ENCODE assay signal across 8 mouse cellular contexts in genomic region chr2:32776192-32776591, GRCm38 (mm10). TPM values are rescaled to one million over a fixed set of nuclear protein-coding genes. Genes with fewer than 3 reads are reported as not detected.
DNase-seq lines count a peak whose midpoint lies in the region; ATAC-seq and TF ChIP-seq lines count a peak whose summit lies in the region.

No protein-coding gene starts in this region.

- no peak for TF ChIP-seq CTCF in CH12.LX (conservative IDR thresholded peaks at IDR 0.05 in 1 of 2, IDR thresholded peaks at IDR 0.05 in 1 of 2; ENCODE audit: low read depth in 2 of 2, low read length in 2 of 2)

- H3K36me3 ChIP-seq in heart, embryonic 10.5 days: no peaks in the 10 kb centered on the region
- H3K36me3 ChIP-seq in CH12.LX (replicated peaks in 1 of 2; ENCODE audit: control insufficient read depth in 1 of 2, insufficient read depth in 1 of 2, low read length in 1 of 2): peaks cover 0 to 23% of the 10 kb centered on the region in 2 experiments
- no peaks in the 10 kb centered on the region for H3K36me3 ChIP-seq in forebrain, embryonic 13.5 days (ENCODE audit: poor library complexity, severe bottlenecking)
- H3K36me3 ChIP-seq in liver, embryonic 15.5 days (replicated peaks): no peaks in the 10 kb centered on the region

- 0 out of 2 replicates have a peak overlapping the region, but pooled peaks have one; percentile 87 for H3K27ac ChIP-seq in heart, embryonic 10.5 days
- no peak overlapping the region for H3K27ac ChIP-seq in CH12.LX (ENCODE audit: insufficient read depth, low read depth)
- no peak overlapping the region for H3K27ac ChIP-seq in forebrain, embryonic 13.5 days
- no peak overlapping the region for H3K27ac ChIP-seq in liver, embryonic 15.5 days (replicated peaks)

- H3K27me3 ChIP-seq in heart, embryonic 10.5 days (ENCODE audit: insufficient read depth, poor library complexity, severe bottlenecking): peaks cover 23% of the 10 kb centered on the region
- H3K27me3 ChIP-seq in CH12.LX (replicated peaks): peaks cover 10% of the 10 kb centered on the region
- H3K27me3 ChIP-seq in forebrain, embryonic 13.5 days: peaks cover 3% of the 10 kb centered on the region; the same call in 1 of the 2 replicates
- H3K27me3 ChIP-seq in liver, embryonic 15.5 days: peaks cover 4% of the 10 kb centered on the region; the same call in 1 of the 2 replicates

- dilution Hi-C loops in CH12.LX (cut with MboI; ENCODE audit: extremely low pct_ligation_motif_present, extremely low pct_unique_long_range_greater_than_20kb, low sequenced_read_pairs): no loop called here

- H3K9me3 ChIP-seq in heart, embryonic 10.5 days: no peaks in the 10 kb centered on the region
- H3K9me3 ChIP-seq in CH12.LX (replicated peaks; ENCODE audit: low read length): no peaks in the 10 kb centered on the region
- H3K9me3 ChIP-seq in forebrain, embryonic 13.5 days (replicated peaks): no peaks in the 10 kb centered on the region
- no peaks in the 10 kb centered on the region for H3K9me3 ChIP-seq in liver, embryonic 15.5 days (replicated peaks)

- in situ Hi-C loops in CH12.LX (cut with MboI; ENCODE audit: low pct_ligation_motif_present, low pct_unique_long_range_greater_than_20kb, low sequenced_read_pairs): loop anchor here (5.0 to 10.0 kb wide), 2 partner anchors 76 to 159 kb away; no protein-coding TSS in a partner anchor

- H3K4me2 ChIP-seq in CH12.LX (ENCODE audit: insufficient read depth, low read depth, poor library complexity, severe bottlenecking): peak overlapping the region; percentile 44
- peak overlapping the region; percentile 64 for H3K4me2 ChIP-seq in forebrain, embryonic 13.5 days
- peak overlapping the region; percentile 92 for H3K4me2 ChIP-seq in liver, embryonic 15.5 days

- peak overlapping the region; percentile 74 for H3K4me3 ChIP-seq in heart, embryonic 10.5 days
- H3K4me3 ChIP-seq in CH12.LX (replicated peaks in 1 of 3; ENCODE audit: low read depth in 2 of 3, low read length in 2 of 3, poor library complexity in 1 of 3): peak overlapping the region in 2 of 3 experiments; percentile 60 to 71
- peak overlapping the region; percentile 55 for H3K4me3 ChIP-seq in forebrain, embryonic 13.5 days
- H3K4me3 ChIP-seq in liver, embryonic 15.5 days (replicated peaks): peak overlapping the region; percentile 73

- no peak for TF ChIP-seq POLR2A in CH12.LX (IDR thresholded peaks at IDR 0.05; ENCODE audit: low read depth, low read length)

- H3K79me2 ChIP-seq in CH12.LX (replicated peaks; ENCODE audit: control insufficient read depth, extremely low read depth, insufficient read depth, poor library complexity, severe bottlenecking): no peaks in the 10 kb centered on the region

- TF ChIP-seq EP300 in CH12.LX (IDR thresholded peaks at IDR 0.05; ENCODE audit: low read length): no peak

- no peak for ATAC-seq in forebrain, embryonic 13.5 days
- ATAC-seq in liver, embryonic 15.5 days (ENCODE audit: insufficient read depth): no peak

- TF ChIP-seq RAD21 in CH12.LX (IDR thresholded peaks at IDR 0.05; ENCODE audit: low read depth, low read length): no peak

- no peak for DNase-seq in heart, embryonic 10.5 days (ENCODE audit: low spot score)
- DNase-seq in heart, adult 9 months (ENCODE audit: low spot score in 2 of 2): no peak
- DNase-seq in CH12.LX (ENCODE audit: extremely low read depth): no peak
- no peak for DNase-seq in urinary bladder, postnatal 25 days (ENCODE audit: low spot score)
- DNase-seq in frontal cortex, adult 2 months (ENCODE audit: extremely low spot score in 1 of 2, low spot score in 1 of 2): no peak
- no peak for DNase-seq in gastrocnemius, postnatal 4 days (ENCODE audit: low spot score in 2 of 2)

- H3K9ac ChIP-seq in CH12.LX (ENCODE audit: insufficient read depth, low read depth): peak overlapping the region; percentile 22; the same call in 1 of the 2 replicates
- peak overlapping the region; percentile 49 for H3K9ac ChIP-seq in forebrain, embryonic 13.5 days
- 0 out of 2 replicates have a peak overlapping the region, but pooled peaks have one; percentile 48 for H3K9ac ChIP-seq in liver, embryonic 15.5 days

- peaks cover 36% of the 10 kb centered on the region for H3K4me1 ChIP-seq in heart, embryonic 10.5 days
- H3K4me1 ChIP-seq in CH12.LX (ENCODE audit: control insufficient read depth in 1 of 2, insufficient read depth in 2 of 2): peaks cover 18 to 27% of the 10 kb centered on the region in 2 experiments
- peaks cover 14% of the 10 kb centered on the region for H3K4me1 ChIP-seq in forebrain, embryonic 13.5 days
- peaks cover 27% of the 10 kb centered on the region for H3K4me1 ChIP-seq in liver, embryonic 15.5 days (replicated peaks)

- WGBS in heart, embryonic 10.5 days: 25% methylated on average over 22 of the region's 22 CpGs
- WGBS in forebrain, embryonic 13.5 days: 24% methylated on average over 22 of the region's 22 CpGs
- WGBS in liver, embryonic 15.5 days (ENCODE audit: insufficient replicate concordance): 33% methylated on average over 22 of the region's 22 CpGs

TF ChIP-seq in CH12.LX, 34 proteins besides CTCF, POLR2A, EP300 and RAD21 (continues in another document):
- no peak for TF ChIP-seq KAT2A (IDR thresholded peaks at IDR 0.05; ENCODE audit: insufficient replicate concordance, low read length)
- no peak for TF ChIP-seq E2F4 (IDR thresholded peaks at IDR 0.05; ENCODE audit: insufficient replicate concordance, low read depth, low read length)
- TF ChIP-seq POLR2AphosphoS2 (IDR thresholded peaks at IDR 0.05; ENCODE audit: low read depth, low read length): no peak
- no peak for TF ChIP-seq JUND (conservative IDR thresholded peaks at IDR 0.05; ENCODE audit: low read depth, low read length)
- no peak for TF ChIP-seq MYC (IDR thresholded peaks at IDR 0.05; ENCODE audit: low read depth, low read length)
- TF ChIP-seq ELF1 (IDR thresholded peaks at IDR 0.05; ENCODE audit: low read depth, low read length): no peak
- TF ChIP-seq ETS1 (conservative IDR thresholded peaks at IDR 0.05; ENCODE audit: low read depth, low read length): no peak
- TF ChIP-seq ZNF384 (IDR thresholded peaks at IDR 0.05; ENCODE audit: low read depth, low read length): no peak
- TF ChIP-seq MAX (IDR thresholded peaks at IDR 0.05; ENCODE audit: low read length): no peak
- no peak for TF ChIP-seq USF1 (IDR thresholded peaks at IDR 0.05; ENCODE audit: low read depth, low read length)
- no peak for TF ChIP-seq ZMIZ1 (IDR thresholded peaks at IDR 0.05; ENCODE audit: low read depth, low read length)
- TF ChIP-seq ZC3H11A (IDR thresholded peaks at IDR 0.05; ENCODE audit: low read depth, low read length): no peak
- TF ChIP-seq USF2 (conservative IDR thresholded peaks at IDR 0.05; ENCODE audit: low read depth, low read length): no peak

RNA-seq across cellular contexts. Expression of gene Ptrh1, which starts 0.6 kb away (rescaled TPM):
- 5.1 and 5.6 TPM in 2 replicates for polyA plus RNA-seq in heart, embryonic 10.5 days (2016; fragmentation: Nextera tagmentation; extraction: Ambion mirVana)
- total RNA-seq in CH12.LX (2012; rRNA removed) (9.2 and 11.1 TPM in 2 replicates), CH12.LX (2014; rRNA removed) (1.4 and 1.7 TPM in 2 replicates)
- polyA plus RNA-seq in CH12.LX (2012; ENCODE audit: insufficient read length, low read depth): 4.6 and 6.9 TPM in 2 replicates
- polyA plus RNA-seq in forebrain, embryonic 13.5 days (2015; fragmentation: Nextera tagmentation; extraction: Ambion mirVana): 4.6 and 5.4 TPM in 2 replicates
- polyA plus RNA-seq in liver, embryonic 15.5 days (2015; fragmentation: Nextera tagmentation; extraction: Ambion mirVana): 1.5 and 1.8 TPM in 2 replicates
- 7.9 and 8.9 TPM in 2 replicates for polyA plus RNA-seq in frontal cortex, adult 2 months (2012; rRNA removed)
- total RNA-seq in gastrocnemius, postnatal 4 days (2021): 1 to 10 TPM; 2.0 to 3.2 TPM

RNA-seq across cellular contexts. Expression of gene Ttc16, which starts 0.8 kb away (rescaled TPM):
- polyA plus RNA-seq in heart, embryonic 10.5 days (2016; fragmentation: Nextera tagmentation; extraction: Ambion mirVana): 0.29 and 0.52 TPM in 2 replicates
- total RNA-seq in CH12.LX (2012; rRNA removed) (0.81 and 0.97 TPM in 2 replicates), CH12.LX (2014; rRNA removed) (0.11 TPM in 1 of 2 replicates, not detected in the other)
- polyA plus RNA-seq in CH12.LX (2012; ENCODE audit: insufficient read length, low read depth): 0.24 TPM in 1 of 2 replicates, not detected in the other
- 0.43 and 0.48 TPM in 2 replicates for polyA plus RNA-seq in forebrain, embryonic 13.5 days (2015; fragmentation: Nextera tagmentation; extraction: Ambion mirVana)
- 0.13 TPM in 1 of 2 replicates, not detected in the other for polyA plus RNA-seq in liver, embryonic 15.5 days (2015; fragmentation: Nextera tagmentation; extraction: Ambion mirVana)
- 1.7 and 1.9 TPM in 2 replicates for polyA plus RNA-seq in frontal cortex, adult 2 months (2012; rRNA removed)
- not detected for total RNA-seq in gastrocnemius, postnatal 4 days (2021)

RNA-seq across cellular contexts. Expression of gene Cfap157, which starts 8.0 kb away (rescaled TPM):
- 0.78 and 1.2 TPM in 2 replicates for polyA plus RNA-seq in heart, embryonic 10.5 days (2016; fragmentation: Nextera tagmentation; extraction: Ambion mirVana)
- total RNA-seq in CH12.LX (2012; rRNA removed): not detected in 2 replicates
- total RNA-seq in CH12.LX (2014; rRNA removed): not detected in 2 replicates
- polyA plus RNA-seq in CH12.LX (2012; ENCODE audit: insufficient read length, low read depth): 0.23 and 0.67 TPM in 2 replicates
- polyA plus RNA-seq in forebrain, embryonic 13.5 days (2015; fragmentation: Nextera tagmentation; extraction: Ambion mirVana): 0.45 and 1.4 TPM in 2 replicates
- polyA plus RNA-seq in liver, embryonic 15.5 days (2015; fragmentation: Nextera tagmentation; extraction: Ambion mirVana): not detected in 2 replicates
- polyA plus RNA-seq in frontal cortex, adult 2 months (2012; rRNA removed): 1.8 and 4.8 TPM in 2 replicates
- total RNA-seq in gastrocnemius, postnatal 4 days (2021): not detected

RNA-seq across cellular contexts. Expression of gene Tor2a, which starts 19.2 kb away (rescaled TPM):
- polyA plus RNA-seq in heart, embryonic 10.5 days (2016; fragmentation: Nextera tagmentation; extraction: Ambion mirVana): 46.2 and 57.2 TPM in 2 replicates
- 49.9 and 53.8 TPM in 2 replicates for total RNA-seq in CH12.LX (2012; rRNA removed)
- 37.5 and 41.4 TPM in 2 replicates for total RNA-seq in CH12.LX (2014; rRNA removed)
- polyA plus RNA-seq in CH12.LX (2012; ENCODE audit: insufficient read length, low read depth): 28.5 and 33.3 TPM in 2 replicates
- polyA plus RNA-seq in forebrain, embryonic 13.5 days (2015; fragmentation: Nextera tagmentation; extraction: Ambion mirVana): 55.8 and 62.2 TPM in 2 replicates
- 24.7 and 27.7 TPM in 2 replicates for polyA plus RNA-seq in liver, embryonic 15.5 days (2015; fragmentation: Nextera tagmentation; extraction: Ambion mirVana)
- 60.0 and 69.0 TPM in 2 replicates for polyA plus RNA-seq in frontal cortex, adult 2 months (2012; rRNA removed)
- 10 to 100 TPM; 17.8 to 22.4 TPM for total RNA-seq in gastrocnemius, postnatal 4 days (2021)

RNA-seq across cellular contexts. Expression of gene 6330409D20Rik, which starts 35.4 kb away (rescaled TPM):
- polyA plus RNA-seq in heart, embryonic 10.5 days (2016; fragmentation: Nextera tagmentation; extraction: Ambion mirVana): 0.28 TPM in 1 of 2 replicates, not detected in the other
- total RNA-seq in CH12.LX (2012; rRNA removed) (not detected in 2 replicates), CH12.LX (2014; rRNA removed) (not detected in 2 replicates)
- polyA plus RNA-seq in CH12.LX (2012; ENCODE audit: insufficient read length, low read depth): 0.41 and 0.46 TPM in 2 replicates
- polyA plus RNA-seq in forebrain, embryonic 13.5 days (2015; fragmentation: Nextera tagmentation; extraction: Ambion mirVana): 1.6 and 2.5 TPM in 2 replicates
- not detected in 2 replicates for polyA plus RNA-seq in liver, embryonic 15.5 days (2015; fragmentation: Nextera tagmentation; extraction: Ambion mirVana)
- 3.2 and 3.5 TPM in 2 replicates for polyA plus RNA-seq in frontal cortex, adult 2 months (2012; rRNA removed)
- not detected for total RNA-seq in gastrocnemius, postnatal 4 days (2021)
